ENCODE assay signal across 29 mouse cellular contexts in the genomic region with DNA sequence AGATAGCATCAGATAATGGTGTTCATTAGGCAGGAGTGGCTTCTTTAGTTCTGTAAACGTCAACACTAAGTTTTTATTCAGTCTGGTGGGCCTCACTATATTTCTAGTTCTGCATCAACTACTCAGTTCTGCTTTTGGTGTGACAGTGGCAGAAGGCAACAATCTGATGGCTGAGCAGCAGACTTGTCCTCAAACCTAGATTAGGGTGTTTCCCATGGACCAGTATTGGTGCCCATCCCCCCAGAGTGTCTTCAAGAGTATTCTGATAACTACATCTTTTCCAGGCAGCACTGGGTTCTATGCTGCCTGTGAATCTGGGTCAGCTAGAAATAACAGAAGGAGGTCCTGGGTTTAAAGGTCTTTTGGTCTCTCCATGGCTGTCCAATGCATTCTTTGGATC. TPM values are rescaled to one million over a fixed set of nuclear protein-coding genes. Genes with fewer than 3 reads are reported as not detected.
DNase-seq lines count a peak whose midpoint lies in the region; ATAC-seq and TF ChIP-seq lines count a peak whose summit lies in the region.
"Had no signal": no experiment of that assay in that cellular context is flagged by ENCODE, and none has a peak within 500 bp of the region (broad histone marks: within the 10 kb centered on the region; RNA-seq: fewer than 3 reads in every experiment).

No protein-coding gene starts in this region.

- no peak for TF ChIP-seq EP300 in CH12.LX (IDR thresholded peaks at IDR 0.05; ENCODE audit: low read length)

- H3K79me2 ChIP-seq in CH12.LX (replicated peaks; ENCODE audit: control insufficient read depth, extremely low read depth, insufficient read depth, poor library complexity, severe bottlenecking) = peaks cover 9% of the 10 kb centered on the region

- dilution Hi-C loops in CH12.LX (cut with MboI; ENCODE audit: extremely low pct_ligation_motif_present, extremely low pct_unique_long_range_greater_than_20kb, low sequenced_read_pairs) = no loop called here

- H3K9ac ChIP-seq in CH12.LX (ENCODE audit: insufficient read depth, low read depth) = peak overlapping the region; percentile 97; the same call in 1 of the 2 replicates
- H3K9ac ChIP-seq: embryonic facial prominence, embryonic 12.5 days; embryonic facial prominence, embryonic 15.5 days; forebrain, embryonic 12.5 days; forebrain, embryonic 15.5 days; hindbrain, embryonic 13.5 days had no signal

- 0 out of 2 replicates have a peak, but pooled peaks have one; percentile 23 for ATAC-seq in common myeloid progenitor, adult 5-6 weeks (replicated peaks; ENCODE audit: low read depth, poor library complexity, severe bottlenecking)
- ATAC-seq in megakaryocyte, adult 5-6 weeks (ENCODE audit: poor library complexity, severe bottlenecking) = 0 out of 2 replicates have a peak, but pooled peaks have one; percentile 26
- ATAC-seq: forebrain, embryonic 15.5 days; hindbrain, embryonic 16.5 days; inflammation-experienced regulatory T-cells, adult 6 months; intestine, embryonic 16.5 days; Patski had no signal

- no peaks in the 10 kb centered on the region for H3K27me3 ChIP-seq in CH12.LX (replicated peaks)
- no peaks in the 10 kb centered on the region; the same call in 1 of the 2 replicates for H3K27me3 ChIP-seq in splenic B cell, adult 2 months (ENCODE audit: control insufficient read depth, insufficient read depth, low read length, poor library complexity, severe bottlenecking)
- H3K27me3 ChIP-seq: embryonic facial prominence, embryonic 12.5 days; embryonic facial prominence, embryonic 15.5 days; forebrain, embryonic 12.5 days; forebrain, embryonic 15.5 days; hindbrain, embryonic 13.5 days; Patski had no signal

- WGBS in lung, adult 2 months = 64% methylated on average over 1 of the region's 1 CpGs

- TF ChIP-seq POLR2A in CH12.LX (IDR thresholded peaks at IDR 0.05; ENCODE audit: low read depth, low read length) = no peak
- TF ChIP-seq POLR2A in lung, adult 2 months (IDR thresholded peaks at IDR 0.05; ENCODE audit: borderline replicate concordance, extremely low read depth, low read depth, low read length) = no peak

- H3K4me3 ChIP-seq in CH12.LX (replicated peaks in 1 of 3; ENCODE audit: low read depth in 2 of 3, low read length in 2 of 3, poor library complexity in 1 of 3) = peak overlapping the region in 1 of 3 experiments; percentile 62
- no peak overlapping the region for H3K4me3 ChIP-seq in lung, adult 2 months (replicated peaks; ENCODE audit: extremely low read depth, low read depth, low read length)
- H3K4me3 ChIP-seq: embryonic facial prominence, embryonic 12.5 days; embryonic facial prominence, embryonic 15.5 days; forebrain, embryonic 12.5 days; forebrain, embryonic 15.5 days; hindbrain, embryonic 13.5 days had no signal

- no peak for TF ChIP-seq RAD21 in CH12.LX (IDR thresholded peaks at IDR 0.05; ENCODE audit: low read depth, low read length)

- no peak overlapping the region for H3K27ac ChIP-seq in CH12.LX (ENCODE audit: insufficient read depth, low read depth)
- H3K27ac ChIP-seq: embryonic facial prominence, embryonic 12.5 days; embryonic facial prominence, embryonic 15.5 days; forebrain, embryonic 12.5 days; forebrain, embryonic 15.5 days; hindbrain, embryonic 13.5 days had no signal

- peak; percentile 55 for DNase-seq in CH12.LX (ENCODE audit: extremely low read depth)
- peak; percentile 71 for DNase-seq in splenic B cell, adult 2 months (ENCODE audit: low read depth, low spot score)
- no peak for DNase-seq in layer of hippocampus, postnatal 10 days (ENCODE audit: low spot score in 2 of 2)
- no peak for DNase-seq in cerebellum, adult 9-10 months
- DNase-seq in lung, adult 2 months = no peak
- no peak for DNase-seq in gastrocnemius, adult 8-10 months (ENCODE audit: low spot score in 2 of 2)
- DNase-seq: adrenal gland, postnatal 10 days; adrenal gland, postnatal 36 days; cerebellum, adult 2 months; cerebellum, postnatal 10 days; cerebellum, postnatal 36 days; gastrocnemius, postnatal 10 days; gastrocnemius, postnatal 36 days; heart, adult 11 months had no signal

- H3K36me3 ChIP-seq in CH12.LX (replicated peaks in 1 of 2; ENCODE audit: control insufficient read depth in 1 of 2, insufficient read depth in 1 of 2, low read length in 1 of 2) = peaks cover 23 to 55% of the 10 kb centered on the region in 2 experiments
- peaks cover 7% of the 10 kb centered on the region; the same call in 1 of the 2 replicates for H3K36me3 ChIP-seq in splenic B cell, adult 2 months (ENCODE audit: control insufficient read depth, insufficient read depth, low read length, poor library complexity, severe bottlenecking)
- H3K36me3 ChIP-seq: embryonic facial prominence, embryonic 12.5 days; embryonic facial prominence, embryonic 15.5 days; forebrain, embryonic 12.5 days; forebrain, embryonic 15.5 days; hindbrain, embryonic 13.5 days had no signal

- H3K9me3 ChIP-seq in CH12.LX (replicated peaks; ENCODE audit: low read length) = no peaks in the 10 kb centered on the region
- H3K9me3 ChIP-seq: embryonic facial prominence, embryonic 12.5 days; embryonic facial prominence, embryonic 15.5 days; forebrain, embryonic 12.5 days; forebrain, embryonic 15.5 days; hindbrain, embryonic 13.5 days had no signal

- TF ChIP-seq CTCF in CH12.LX (conservative IDR thresholded peaks at IDR 0.05 in 1 of 2, IDR thresholded peaks at IDR 0.05 in 1 of 2; ENCODE audit: low read depth in 2 of 2, low read length in 2 of 2) = no peak
- TF ChIP-seq CTCF in lung, adult 2 months (IDR thresholded peaks at IDR 0.05; ENCODE audit: insufficient read depth, low read length) = no peak

- in situ Hi-C loops in CH12.LX (cut with MboI; ENCODE audit: low pct_ligation_motif_present, low pct_unique_long_range_greater_than_20kb, low sequenced_read_pairs) = no loop called here

- peak overlapping the region; percentile 80 for H3K4me2 ChIP-seq in CH12.LX (ENCODE audit: insufficient read depth, low read depth, poor library complexity, severe bottlenecking)
- H3K4me2 ChIP-seq: embryonic facial prominence, embryonic 12.5 days; embryonic facial prominence, embryonic 15.5 days; forebrain, embryonic 12.5 days; forebrain, embryonic 15.5 days; heart, embryonic 11.5 days; hindbrain, embryonic 13.5 days had no signal

- peaks cover 15 to 57% of the 10 kb centered on the region in 2 experiments for H3K4me1 ChIP-seq in CH12.LX (ENCODE audit: control insufficient read depth in 1 of 2, insufficient read depth in 2 of 2)
- no peaks in the 10 kb centered on the region for H3K4me1 ChIP-seq in lung, adult 2 months (ENCODE audit: control insufficient read depth, insufficient read depth, low read length)
- H3K4me1 ChIP-seq: embryonic facial prominence, embryonic 12.5 days; embryonic facial prominence, embryonic 15.5 days; forebrain, embryonic 12.5 days; forebrain, embryonic 15.5 days; hindbrain, embryonic 13.5 days had no signal

TF ChIP-seq in CH12.LX, 34 proteins besides CTCF, POLR2A, EP300 and RAD21:
- no peak for TF ChIP-seq IRF4 (IDR thresholded peaks at IDR 0.05; ENCODE audit: low read depth, low read length)
- no peak for TF ChIP-seq SIN3A (IDR thresholded peaks at IDR 0.05; ENCODE audit: low read length)
- TF ChIP-seq KAT2A (IDR thresholded peaks at IDR 0.05; ENCODE audit: insufficient replicate concordance, low read length) = no peak
- TF ChIP-seq UBTF (IDR thresholded peaks at IDR 0.05; ENCODE audit: low read depth, low read length) = no peak
- no peak for TF ChIP-seq ETS1 (conservative IDR thresholded peaks at IDR 0.05; ENCODE audit: low read depth, low read length)

RNA-seq across cellular contexts. Expression of a gene that starts 52.1 kb away (rescaled TPM):
- total RNA-seq in CH12.LX (2012; rRNA removed) = 2.7 and 3.3 TPM in 2 replicates
- total RNA-seq in CH12.LX (2014; rRNA removed) = 17.5 and 18.8 TPM in 2 replicates
- 14.9 and 15.3 TPM in 2 replicates for polyA plus RNA-seq in CH12.LX (2012; ENCODE audit: insufficient read length, low read depth)
- not detected in 2 replicates for total RNA-seq in common myeloid progenitor, adult 5-6 weeks (2017)
- total RNA-seq in megakaryocyte, adult 5-6 weeks (2015) = 0.62 TPM in 1 of 2 replicates, not detected in the other
- total RNA-seq in megakaryocyte, adult 5-6 weeks (2017) = 0.41 and 0.66 TPM in 2 replicates
- not detected for total RNA-seq in layer of hippocampus, postnatal 10 days (2021)
- polyA plus RNA-seq in lung, adult 2 months (2012; rRNA removed) = not detected in 2 replicates
- total RNA-seq in gastrocnemius, adult 8-10 months (2022) = not detected
- total RNA-seq: adrenal gland, adult 18-20 months; adrenal gland, postnatal 36 days; gastrocnemius, postnatal 36 days; heart, adult 8-10 months; hematopoietic stem cell, adult 5-6 weeks had no signal
- polyA plus RNA-seq: cerebellum, adult 2 months; inflammation-experienced regulatory T-cells, adult 6 months had no signal

Comparison
In these comparisons a context has a peak if more than half of its experiments do, and no peak if none do; other contexts are left out.
1. DNase-seq: peak in CH12.LX (single experiment) and splenic B cell, adult 2 months (single experiment); none in layer of hippocampus, postnatal 10 days (0 of 2), cerebellum, adult 9-10 months (single experiment), lung, adult 2 months (single experiment) and gastrocnemius, adult 8-10 months (0 of 2).